Mouse (Mus musculus) layer of hippocampus, adult 9-10 months (tissue): ENCODE measurements around the gene Cacng7.
"Not testable (repeated sequence)": the region's sequence is repeated elsewhere in the genome, so short reads cannot be mapped to it uniquely, and the experiment has no call there.

ENCODE experiments used
- DNase-seq: peaks from one replicate; pipeline ENCODE4 v3.0.0; 2022; ENCODE audit warnings: low spot score

The Cacng7 gene

GRCm38 (mm10) chr7:3332619-3333521 is at the start of gene Cacng7:
Gene Cacng7, plus strand, starts transcription at chr7:3332955.
- DNase-seq = no peak

- no peak for DNase-seq
These were observed 49.5 kb upstream of the Cacng7 start for GRCm38 (mm10) chr7:3283081-3283875.

GRCm38 (mm10) chr7:3284604-3285003 is 48.2 kb upstream of the Cacng7 start:
- DNase-seq = no peak

- DNase-seq = no peak
These were observed 46.7 kb upstream of the Cacng7 start for GRCm38 (mm10) chr7:3286036-3286435.

- no peak for DNase-seq
These were observed 45.6 kb upstream of the Cacng7 start for GRCm38 (mm10) chr7:3287186-3287585.

GRCm38 (mm10) chr7:3288976-3289970 is 43.5 kb upstream of the Cacng7 start, which contains the start of the genes Myadm and Prkcg:
Gene Myadm, plus strand, starts transcription at chr7:3289080.
Gene Prkcg, plus strand, starts transcription at chr7:3289179.
- DNase-seq = no peak

- DNase-seq = peak; percentile 83
These were observed 42.3 kb upstream of the Cacng7 start for GRCm38 (mm10) chr7:3290257-3291033.

GRCm38 (mm10) chr7:3291197-3291596 is 41.6 kb upstream of the Cacng7 start:
- no peak for DNase-seq

GRCm38 (mm10) chr7:3291764-3292163 is 41.0 kb upstream of the Cacng7 start:
- no peak for DNase-seq

- DNase-seq = not testable (repeated sequence)
These were observed 40.5 kb upstream of the Cacng7 start for GRCm38 (mm10) chr7:3292271-3292670.

GRCm38 (mm10) chr7:3292791-3293190 is 40.0 kb upstream of the Cacng7 start:
- DNase-seq = no peak

GRCm38 (mm10) chr7:3294794-3295193 is 38.0 kb upstream of the Cacng7 start:
- no peak for DNase-seq

GRCm38 (mm10) chr7:3295321-3296110 is 37.2 kb upstream of the Cacng7 start:
- DNase-seq = no peak

GRCm38 (mm10) chr7:3296711-3297110 is 36.0 kb upstream of the Cacng7 start:
- DNase-seq = no peak

GRCm38 (mm10) chr7:3299941-3300617 is 32.7 kb upstream of the Cacng7 start:
- DNase-seq = no peak

GRCm38 (mm10) chr7:3300891-3301627 is 31.7 kb upstream of the Cacng7 start:
- no peak for DNase-seq

- no peak for DNase-seq
These were observed 30.9 kb upstream of the Cacng7 start for GRCm38 (mm10) chr7:3301628-3302555.
